Mouse (Mus musculus) myocyte (in vitro differentiated cells): Measurements from ENCODE around the gene Lipa.

Experiments used
- POLR2A ChIP-seq: IDR thresholded peaks from one replicate; pipeline ENCODE4 v1.6.1; 2011; ENCODE audit warnings: low read depth, mild to moderate bottlenecking, control low read depth, moderate library complexity; ENCODE audit not compliant: insufficient read length
- USF1 ChIP-seq: IDR thresholded peaks from one replicate; pipeline ENCODE4 v1.6.1; 2011; ENCODE audit warnings: low read depth, mild to moderate bottlenecking, control low read depth, moderate library complexity

- TF ChIP-seq POLR2A (no peak), USF1 (no peak)
Observed at GRCm38 (mm10) chr19:34445410-34446012, 81.8 kb downstream of the Lipa start.
